Mouse (Mus musculus) E14TG2a.4 (cell line): ENCODE data around the gene Hist1h4f.
"Not testable (repeated sequence)": the region's sequence is repeated elsewhere in the genome, so short reads cannot be mapped to it uniquely, and the experiment has no call there.

Source experiments
- CTCF ChIP-seq: conservative IDR thresholded peaks from 2 replicates; pipeline ENCODE4 v1.5.1; 2014; ENCODE audit warnings: low read length
- POU5F1 ChIP-seq: IDR thresholded peaks from 2 replicates; pipeline ENCODE4 v1.6.1; 2014; ENCODE audit warnings: low read length, borderline replicate concordance

DNA sequence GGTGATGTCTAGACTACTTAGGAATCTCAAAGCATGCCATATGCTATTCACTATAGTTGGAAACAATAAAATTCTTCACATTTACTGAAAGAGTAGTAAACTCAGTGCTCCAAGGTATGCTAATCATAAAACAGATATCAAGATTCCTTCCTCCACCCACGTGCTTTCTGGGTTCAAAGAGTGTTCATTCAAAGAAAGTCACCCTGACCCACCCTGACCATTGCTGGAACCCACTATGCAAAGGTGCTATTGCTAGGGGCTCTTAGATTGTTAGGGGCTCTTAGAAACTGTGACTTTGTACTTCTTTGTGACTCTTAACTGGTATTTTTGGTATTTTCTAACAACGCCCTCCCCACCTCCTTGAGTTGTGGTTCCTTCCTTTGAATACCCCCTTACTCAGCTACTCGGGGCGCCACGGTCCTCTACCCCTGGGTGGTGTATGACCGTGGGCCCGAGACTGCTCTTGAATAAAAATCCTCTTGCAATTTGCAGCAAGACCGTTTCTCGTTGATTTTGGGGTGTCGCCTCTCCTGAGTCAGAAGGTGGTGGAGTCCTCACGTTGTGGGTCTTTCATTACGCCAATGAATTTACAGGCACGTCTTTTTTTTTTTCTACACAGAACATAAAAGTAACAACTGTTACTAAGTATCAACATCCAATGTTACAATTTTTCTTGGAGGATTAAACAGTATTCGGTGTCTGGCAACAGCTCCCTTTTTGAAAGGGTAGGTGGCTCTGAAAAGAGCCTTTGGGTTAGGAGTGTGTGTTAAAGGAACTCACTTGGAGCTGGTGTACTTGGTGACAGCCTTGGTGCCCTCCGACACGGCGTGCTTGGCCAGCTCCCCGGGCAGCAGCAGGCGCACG, 21.8 kb upstream of the Hist1h4f start:
- not testable (repeated sequence) for TF ChIP-seq CTCF, POU5F1
